Mouse (Mus musculus): ENCODE results near the gene Edrf1. TPM values are rescaled to one million over a fixed set of nuclear protein-coding genes. Genes with fewer than 3 reads are reported as not detected.

Edrf1 gene
- polyA plus RNA-seq, 1 experiment from 2014 or later: 16.5 TPM

- Histone ChIP-seq H3K27me3 (no peaks in the 10 kb centered on the region), H3K4me2 (peak overlapping the region; percentile 31), H3K36me3 (no peaks in the 10 kb centered on the region), H3K9me3 (no peaks in the 10 kb centered on the region), H3K4me3 (no peak overlapping the region), H3K4me1 (replicated peaks) (peaks cover 10% of the 10 kb centered on the region), H3K9ac (no peak overlapping the region), H3K27ac (replicated peaks) (no peak overlapping the region)
- WGBS: 37% methylated on average over 11 of the region's 11 CpGs
- ATAC-seq (ENCODE audit: low read depth): no peak; the same call in 1 of the 2 replicates
Observed at GRCm38 (mm10) chr7:133620721-133621120, 16.6 kb upstream of the Edrf1 start.

GRCm38 (mm10) chr7:133623226-133623625 lies 14.1 kb upstream of the Edrf1 start:
- no peak overlapping the region for H3K4me3 ChIP-seq
- H3K4me1 ChIP-seq (replicated peaks): peaks cover 14% of the 10 kb centered on the region
- H3K36me3 ChIP-seq: no peaks in the 10 kb centered on the region
- WGBS: 86% methylated on average over 5 of the region's 5 CpGs
- no peak overlapping the region for H3K27ac ChIP-seq (replicated peaks)
- no peaks in the 10 kb centered on the region for H3K9me3 ChIP-seq
- H3K27me3 ChIP-seq: no peaks in the 10 kb centered on the region
- ATAC-seq (ENCODE audit: low read depth): no peak
- no peak overlapping the region for H3K9ac ChIP-seq
- no peak overlapping the region for H3K4me2 ChIP-seq

GRCm38 (mm10) chr7:133627184-133627936 lies 10.0 kb upstream of the Edrf1 start:
- Histone ChIP-seq H3K9me3 (no peaks in the 10 kb centered on the region), H3K36me3 (no peaks in the 10 kb centered on the region), H3K4me2 (no peak overlapping the region), H3K4me1 (replicated peaks) (0 out of 2 replicates have a peak, but pooled peaks cover 4% of the 10 kb centered on the region), H3K27ac (replicated peaks) (no peak overlapping the region), H3K4me3 (no peak overlapping the region), H3K9ac (no peak overlapping the region), H3K27me3 (no peaks in the 10 kb centered on the region)
- 45% methylated on average over 14 of the region's 14 CpGs for WGBS
- ATAC-seq (ENCODE audit: low read depth): no peak

GRCm38 (mm10) chr7:133630821-133631220 lies 6.5 kb upstream of the Edrf1 start:
- no peak overlapping the region for H3K4me3 ChIP-seq
- no peak overlapping the region for H3K9ac ChIP-seq
- H3K4me1 ChIP-seq (replicated peaks): 0 out of 2 replicates have a peak, but pooled peaks cover 4% of the 10 kb centered on the region
- H3K36me3 ChIP-seq: no peaks in the 10 kb centered on the region
- 87% methylated on average over 5 of the region's 5 CpGs for WGBS
- no peak overlapping the region for H3K4me2 ChIP-seq
- no peaks in the 10 kb centered on the region for H3K9me3 ChIP-seq
- no peak overlapping the region for H3K27ac ChIP-seq (replicated peaks)
- no peaks in the 10 kb centered on the region for H3K27me3 ChIP-seq
- no peak for ATAC-seq (ENCODE audit: low read depth)

- Histone ChIP-seq H3K9me3 (no peaks in the 10 kb centered on the region), H3K27ac (replicated peaks) (no peak overlapping the region), H3K27me3 (no peaks in the 10 kb centered on the region), H3K4me1 (replicated peaks) (0 out of 2 replicates have a peak, but pooled peaks cover under 1% of the 10 kb centered on the region), H3K9ac (no peak overlapping the region), H3K4me2 (no peak overlapping the region), H3K4me3 (no peak overlapping the region), H3K36me3 (no peaks in the 10 kb centered on the region)
- no peak for ATAC-seq (ENCODE audit: low read depth)
- 30% methylated on average over 2 of the region's 2 CpGs for WGBS
Observed at GRCm38 (mm10) chr7:133632476-133632875, 4.9 kb upstream of the Edrf1 start.

- Histone ChIP-seq H3K36me3 (peaks cover 10% of the 10 kb centered on the region; the same call in 1 of the 2 replicates), H3K9me3 (no peaks in the 10 kb centered on the region), H3K4me3 (no peak overlapping the region), H3K27me3 (no peaks in the 10 kb centered on the region), H3K9ac (no peak overlapping the region), H3K4me2 (no peak overlapping the region), H3K27ac (replicated peaks) (no peak overlapping the region), H3K4me1 (replicated peaks) (peaks cover 15% of the 10 kb centered on the region)
- ATAC-seq (ENCODE audit: low read depth): no peak
- 61% methylated on average over 10 of the region's 12 CpGs for WGBS
Observed at GRCm38 (mm10) chr7:133634932-133635650, 2.3 kb upstream of the Edrf1 start.

GRCm38 (mm10) chr7:133636738-133637352 lies 498 bp upstream of the Edrf1 start:
- Histone ChIP-seq H3K36me3 (peaks cover 22% of the 10 kb centered on the region), H3K4me1 (replicated peaks) (peaks cover 15% of the 10 kb centered on the region), H3K9ac (peak overlapping the region; percentile 88), H3K9me3 (no peaks in the 10 kb centered on the region), H3K4me2 (peak overlapping the region; percentile 68), H3K27ac (replicated peaks) (peak overlapping the region; percentile 96), H3K27me3 (no peaks in the 10 kb centered on the region), H3K4me3 (peak overlapping the region; percentile 67)
- ATAC-seq (ENCODE audit: low read depth): peak; percentile 57
- WGBS: 2% methylated on average over 21 of the region's 21 CpGs

GRCm38 (mm10) chr7:133638306-133638705 lies 963 bp downstream of the Edrf1 start:
- peak overlapping the region; percentile 96 for H3K27ac ChIP-seq (replicated peaks)
- no peaks in the 10 kb centered on the region for H3K9me3 ChIP-seq
- WGBS: 17% methylated on average over 13 of the region's 13 CpGs
- ATAC-seq (ENCODE audit: low read depth): no peak
- H3K9ac ChIP-seq: peak overlapping the region; percentile 86
- H3K4me2 ChIP-seq: peak overlapping the region; percentile 95
- H3K27me3 ChIP-seq: no peaks in the 10 kb centered on the region
- peaks cover 15% of the 10 kb centered on the region for H3K4me1 ChIP-seq (replicated peaks)
- H3K4me3 ChIP-seq: peak overlapping the region; percentile 67
- H3K36me3 ChIP-seq: peaks cover 36% of the 10 kb centered on the region

- H3K27me3 ChIP-seq: no peaks in the 10 kb centered on the region
- peaks cover 15% of the 10 kb centered on the region for H3K4me1 ChIP-seq (replicated peaks)
- H3K9me3 ChIP-seq: no peaks in the 10 kb centered on the region
- H3K4me3 ChIP-seq: peak overlapping the region; percentile 67; the same call in 1 of the 2 replicates
- no peak overlapping the region for H3K27ac ChIP-seq (replicated peaks)
- whole genome bisulfite sequencing: 90% methylated on average over 13 of the region's 13 CpGs
- peaks cover 41% of the 10 kb centered on the region for H3K36me3 ChIP-seq
- H3K4me2 ChIP-seq: peak overlapping the region; percentile 95
- ATAC-seq (ENCODE audit: low read depth): no peak
- peak overlapping the region; percentile 86; the same call in 1 of the 2 replicates for H3K9ac ChIP-seq
Observed at GRCm38 (mm10) chr7:133638821-133639220, 1.5 kb downstream of the Edrf1 start.

- H3K4me1 ChIP-seq (replicated peaks): no peaks in the 10 kb centered on the region
- no peaks in the 10 kb centered on the region for H3K27me3 ChIP-seq
- no peak overlapping the region for H3K9ac ChIP-seq
- no peak overlapping the region for H3K4me2 ChIP-seq
- H3K36me3 ChIP-seq: peaks cover 91% of the 10 kb centered on the region
- H3K9me3 ChIP-seq: no peaks in the 10 kb centered on the region
- no peak overlapping the region for H3K27ac ChIP-seq (replicated peaks)
- 90% methylated on average over 6 of the region's 6 CpGs for WGBS
- no peak for ATAC-seq (ENCODE audit: low read depth)
- no peak overlapping the region for H3K4me3 ChIP-seq
Observed at GRCm38 (mm10) chr7:133645716-133646115, 8.4 kb downstream of the Edrf1 start.

GRCm38 (mm10) chr7:133662467-133662866 lies 25.1 kb downstream of the Edrf1 start:
- H3K27ac ChIP-seq (replicated peaks): no peak overlapping the region
- ATAC-seq (ENCODE audit: low read depth): no peak
- WGBS: 49% methylated on average over 1 of the region's 1 CpGs
- peaks cover 97% of the 10 kb centered on the region for H3K36me3 ChIP-seq
- H3K9ac ChIP-seq: no peak overlapping the region
- H3K4me1 ChIP-seq (replicated peaks): no peaks in the 10 kb centered on the region
- H3K4me3 ChIP-seq: no peak overlapping the region
- no peak overlapping the region for H3K4me2 ChIP-seq
- H3K27me3 ChIP-seq: no peaks in the 10 kb centered on the region
- H3K9me3 ChIP-seq: no peaks in the 10 kb centered on the region

GRCm38 (mm10) chr7:133669071-133669470 lies 31.7 kb downstream of the Edrf1 start:
- no peak for ATAC-seq (ENCODE audit: low read depth)
- no peaks in the 10 kb centered on the region for H3K9me3 ChIP-seq
- peaks cover 96% of the 10 kb centered on the region for H3K36me3 ChIP-seq
- H3K27me3 ChIP-seq: no peaks in the 10 kb centered on the region
- H3K9ac ChIP-seq: no peak overlapping the region
- H3K27ac ChIP-seq (replicated peaks): no peak overlapping the region
- H3K4me3 ChIP-seq: no peak overlapping the region
- H3K4me2 ChIP-seq: no peak overlapping the region
- H3K4me1 ChIP-seq (replicated peaks): no peaks in the 10 kb centered on the region
- WGBS: 96% methylated on average over 1 of the region's 1 CpGs

Measured in neural tube, embryonic 13.5 days (tissue).